Mouse (Mus musculus) embryo, embryonic 11.5 days (tissue): Measurements from ENCODE around the gene Dbf4.
A peak's percentile ranks its signal among the peaks of the same experiment; 100 is the strongest.

Source experiments
- DNase-seq: peaks from one replicate; pipeline ENCODE4 v3.0.0-alpha.2; 2012; ENCODE audit warnings: low read depth, low spot score

Dbf4 gene

GRCm38 (mm10) chr5:8422157-8422931, at the start of gene Dbf4, which contains the start of gene Slc25a40:
Dbf4 (minus strand) TSS chr5:8422716.
Slc25a40 (plus strand) TSS chr5:8422850.
- DNase-seq = peak; percentile 85

DNA sequence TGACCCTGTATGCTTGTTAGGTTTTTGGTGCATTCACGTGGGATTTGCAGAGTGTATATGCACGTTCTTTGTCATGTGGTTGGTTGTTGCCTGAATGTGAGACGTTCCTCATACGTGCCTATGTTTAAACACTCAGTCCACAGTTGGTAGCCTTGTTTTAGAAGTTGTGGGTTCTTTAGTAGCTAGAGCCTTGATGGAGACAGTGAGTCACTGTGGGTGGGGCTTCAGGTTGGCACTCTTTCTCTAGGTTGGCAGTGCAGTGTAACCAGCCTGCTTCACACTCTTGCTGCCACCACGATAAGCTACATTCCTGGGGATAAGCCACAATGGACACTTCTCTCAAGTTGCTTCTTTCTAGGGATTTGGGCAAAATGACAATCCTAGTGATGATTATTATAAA, 34.0 kb upstream of the Dbf4 start:
- no peak for DNase-seq

GRCm38 (mm10) chr5:8455565-8455964, 33.0 kb upstream of the Dbf4 start:
- DNase-seq = no peak

- DNase-seq = no peak
These were observed 16.6 kb upstream of the Dbf4 start for GRCm38 (mm10) chr5:8439095-8439494.

DNA sequence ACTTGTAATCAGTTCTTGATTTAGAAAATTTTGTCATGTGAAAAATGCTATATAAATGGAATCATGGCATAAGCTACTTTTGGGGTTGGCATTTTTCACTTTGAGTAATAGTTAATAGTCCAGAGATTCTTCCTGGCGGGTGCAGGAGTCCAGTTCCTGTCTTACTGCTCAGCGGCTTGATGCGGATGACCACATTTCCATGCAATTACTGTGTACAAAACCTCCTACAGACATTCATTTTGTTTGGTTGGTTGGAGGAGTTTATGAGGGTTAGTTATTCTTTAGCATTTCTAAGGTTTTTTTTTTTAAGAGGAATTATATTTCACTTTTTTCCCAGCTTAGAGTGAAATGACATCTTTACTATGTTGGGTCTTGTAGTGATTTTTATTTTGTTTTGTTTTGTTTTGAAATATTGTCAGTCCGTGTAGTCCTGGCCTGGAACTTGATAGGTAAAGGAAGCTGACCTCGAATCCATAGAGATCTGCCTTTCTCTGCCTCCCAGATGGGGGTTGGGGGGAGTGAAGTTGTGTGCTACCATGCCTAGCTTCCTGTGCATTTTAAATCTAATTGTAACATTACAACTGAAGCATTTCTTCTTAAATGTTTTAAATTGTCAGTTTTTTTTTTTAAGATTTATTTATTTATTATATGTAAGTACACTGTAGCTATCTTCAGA, 15.1 kb upstream of the Dbf4 start:
- no peak for DNase-seq

DNA sequence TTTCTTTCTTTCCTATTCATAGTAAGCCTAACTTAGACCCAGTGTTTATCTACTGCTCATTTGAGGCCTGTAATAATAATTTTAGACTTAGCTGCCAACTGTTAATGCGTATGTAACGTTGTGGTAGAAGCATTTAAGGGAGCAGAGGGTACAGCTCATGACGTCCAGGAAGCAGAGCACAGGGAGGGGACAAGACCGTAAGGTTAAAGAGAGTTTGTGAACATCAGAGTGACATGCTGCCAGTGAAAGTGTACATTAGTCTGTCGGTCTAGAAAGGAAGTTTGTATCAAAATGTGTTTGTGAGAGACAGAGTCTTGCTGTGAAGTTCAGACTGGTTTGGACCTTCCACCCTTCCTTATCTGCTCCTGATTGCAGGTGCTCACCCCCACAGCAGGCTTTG, 3.4 kb upstream of the Dbf4 start:
- DNase-seq = no peak

DNA sequence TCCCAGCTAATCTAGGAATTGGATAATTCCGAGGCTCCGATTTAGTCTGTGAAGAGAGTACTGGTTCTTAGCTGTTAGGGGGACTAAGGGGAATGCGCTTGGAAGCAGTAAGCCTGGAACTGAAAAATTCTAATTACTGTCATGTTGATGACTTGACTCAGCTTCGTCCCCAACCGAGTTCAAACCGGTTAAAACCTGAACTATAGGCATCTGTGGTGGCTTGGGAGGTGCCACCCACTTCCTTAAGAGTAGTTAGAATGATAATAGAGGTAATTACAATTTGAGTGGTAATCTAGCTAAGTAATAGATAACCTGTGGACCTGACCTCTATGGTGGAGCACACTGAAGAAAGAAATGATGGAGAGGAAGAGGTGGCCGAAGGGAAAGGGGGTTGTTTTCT, 1.6 kb upstream of the Dbf4 start:
- DNase-seq = no peak

GRCm38 (mm10) chr5:8422932-8423928, 714 bp upstream of the Dbf4 start:
- DNase-seq = no peak

DNA sequence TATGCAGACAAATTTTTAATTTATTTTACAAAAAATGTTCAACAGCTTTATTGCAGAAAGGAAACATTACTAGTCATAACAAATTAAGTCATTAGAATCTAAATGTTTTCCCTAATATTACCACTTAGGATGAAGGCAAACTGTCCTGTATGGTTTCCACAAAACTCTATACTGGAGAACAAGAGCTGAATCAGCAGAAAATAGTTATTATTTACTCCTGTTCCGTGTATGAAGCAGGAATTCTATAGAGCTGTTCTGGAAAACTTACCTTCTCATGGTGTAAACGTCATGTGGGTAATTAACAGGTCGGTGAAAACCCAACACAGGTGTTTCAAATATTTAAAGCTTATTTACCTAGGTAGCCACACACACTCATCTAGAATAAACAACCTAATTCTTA, 1.1 kb downstream of the Dbf4 start:
- no peak for DNase-seq

DNA sequence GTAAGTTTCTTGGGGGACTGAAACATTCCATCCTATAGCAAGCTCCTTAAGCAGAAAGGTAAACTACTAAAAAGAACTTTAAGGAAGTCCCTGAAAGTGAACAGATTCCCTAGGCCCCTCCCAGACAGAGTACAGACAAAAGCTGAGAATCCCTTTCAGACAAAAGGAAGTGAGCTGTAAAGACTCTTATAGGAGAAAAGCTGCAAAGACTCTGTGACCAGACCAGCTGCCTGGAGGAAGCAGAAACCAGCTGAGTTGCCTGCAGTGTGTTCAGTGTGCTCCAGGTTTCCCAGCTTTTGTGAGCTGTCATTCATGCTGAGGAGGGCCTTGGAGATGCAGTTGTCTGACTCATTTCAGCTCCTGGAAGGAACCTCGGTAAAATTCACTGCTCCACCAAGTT, 5.1 kb downstream of the Dbf4 start:
- no peak for DNase-seq

DNA sequence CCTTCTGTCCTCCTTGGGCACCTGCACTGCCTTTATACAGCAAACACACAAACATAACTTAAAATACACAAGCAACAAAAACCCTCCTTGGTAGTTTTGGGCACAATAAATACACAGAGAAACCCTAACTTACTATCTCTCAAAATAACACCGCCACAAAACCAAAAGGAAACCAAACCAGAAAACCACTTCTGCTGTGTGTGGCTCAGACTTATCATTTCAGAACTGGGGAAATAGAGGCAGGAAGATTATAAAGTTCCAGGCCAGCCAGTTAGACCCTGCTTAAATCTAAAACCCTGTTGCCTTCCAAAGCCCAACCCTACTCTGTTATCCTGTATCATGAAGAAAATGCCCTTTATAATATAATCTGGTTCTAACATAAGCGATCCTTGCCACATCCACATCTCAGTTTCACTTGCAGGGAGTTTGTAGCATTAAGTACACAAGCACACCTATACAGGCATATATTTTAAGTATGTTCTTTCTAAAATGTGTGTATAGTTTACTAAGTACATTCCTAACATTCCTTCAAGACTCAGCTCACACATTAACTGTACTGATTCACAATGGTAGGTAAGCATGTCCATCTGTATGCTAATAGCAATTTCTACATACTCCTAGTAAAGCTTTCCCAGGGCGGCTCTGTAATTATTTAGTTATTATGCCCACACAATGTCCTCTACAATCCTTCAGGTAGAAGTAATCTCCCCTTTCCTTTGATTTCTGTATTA, 5.7 kb downstream of the Dbf4 start:
- no peak for DNase-seq

- no peak for DNase-seq
These were observed 13.8 kb downstream of the Dbf4 start for GRCm38 (mm10) chr5:8408746-8409145.

DNA sequence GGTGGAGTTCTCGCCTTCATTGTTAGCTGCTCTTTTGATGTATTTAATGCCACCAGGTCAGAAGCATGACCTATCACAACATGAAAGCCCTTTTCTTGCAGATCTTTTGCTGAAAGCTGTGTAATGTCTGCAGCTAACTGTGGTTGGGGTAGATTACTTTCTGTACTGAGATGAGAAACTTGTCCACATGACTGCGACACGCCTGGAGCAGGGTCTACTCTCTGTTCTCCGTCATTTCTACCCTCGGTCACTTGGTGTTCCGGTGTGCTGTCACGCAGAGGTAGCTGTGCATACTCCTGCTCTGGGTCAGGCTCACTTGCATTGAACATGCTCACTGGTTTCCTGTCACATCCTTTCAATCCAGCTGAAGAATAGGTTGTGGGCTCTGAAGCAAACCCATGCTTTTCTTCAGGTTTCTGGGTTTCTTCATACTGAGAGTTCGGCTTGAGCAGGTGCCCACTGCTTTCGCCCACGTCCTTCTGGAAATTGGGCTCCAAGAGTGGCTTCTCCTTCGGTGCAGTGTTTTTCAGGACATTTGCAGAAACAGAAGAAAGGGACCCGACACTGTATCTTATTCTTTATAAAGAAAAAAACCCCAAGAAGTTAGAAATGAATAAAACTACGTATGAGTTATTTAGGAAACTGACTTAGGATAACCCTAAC, 24.8 kb downstream of the Dbf4 start:
- DNase-seq = no peak

DNA sequence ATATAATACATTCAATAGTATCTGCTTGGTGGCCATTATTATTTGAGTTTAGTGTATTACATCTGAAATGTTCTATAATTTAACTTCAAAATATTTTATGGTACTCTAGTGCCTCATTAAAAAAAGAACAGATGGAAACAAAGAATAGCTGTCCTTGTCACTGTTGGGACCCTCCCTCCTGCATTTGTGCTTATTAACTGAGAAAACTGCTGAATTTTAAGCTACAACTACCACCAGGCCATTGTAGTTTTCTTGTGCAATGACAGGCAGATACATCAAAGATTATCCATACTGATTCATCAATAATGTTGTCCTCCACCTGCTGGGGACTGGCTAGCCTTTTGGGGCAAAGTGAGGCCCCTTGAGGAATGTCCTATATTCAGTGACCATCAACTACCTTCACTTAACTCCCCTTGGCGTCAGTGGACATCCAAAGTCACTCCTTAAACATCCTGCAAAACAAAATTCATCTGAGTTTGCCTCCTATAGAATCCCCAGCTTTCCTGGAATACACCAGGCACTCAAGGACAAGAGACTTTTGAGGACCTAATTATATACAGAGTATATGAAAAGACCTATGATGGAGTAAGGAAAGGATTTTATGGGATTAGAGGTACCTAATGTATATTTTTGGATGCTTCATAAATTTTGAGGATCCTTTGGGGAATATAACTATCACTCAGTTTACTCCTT, 28.5 kb downstream of the Dbf4 start:
- no peak for DNase-seq

DNA sequence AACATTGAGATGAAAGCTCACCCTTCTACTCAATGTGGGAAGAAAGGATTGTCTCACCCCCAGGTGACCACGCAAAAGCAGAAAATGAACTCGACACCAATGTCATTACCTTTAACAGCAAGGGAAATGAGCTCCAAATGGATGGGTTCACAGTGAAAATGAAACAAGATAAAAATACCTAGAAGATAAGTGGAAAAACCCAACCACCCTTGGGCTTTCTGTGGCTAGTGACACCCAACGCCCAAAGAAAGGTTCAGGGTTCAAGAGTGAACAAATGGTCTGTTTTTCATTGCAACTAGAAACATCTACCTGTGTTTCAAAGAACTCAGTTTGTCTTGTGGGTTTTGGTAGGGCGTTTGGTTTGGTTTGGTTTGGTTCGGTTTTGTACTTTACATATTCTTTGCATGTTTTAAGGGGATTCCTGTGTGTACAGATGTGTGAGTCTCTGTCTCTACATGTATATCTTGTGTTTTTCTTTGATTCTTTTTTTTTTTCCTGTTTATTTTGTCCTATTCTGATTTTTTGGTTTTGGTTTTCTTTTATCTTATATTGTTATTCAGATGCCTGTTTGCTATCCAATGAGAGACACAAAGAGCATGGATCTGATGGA, 48.1 kb downstream of the Dbf4 start:
- DNase-seq = no peak

DNA sequence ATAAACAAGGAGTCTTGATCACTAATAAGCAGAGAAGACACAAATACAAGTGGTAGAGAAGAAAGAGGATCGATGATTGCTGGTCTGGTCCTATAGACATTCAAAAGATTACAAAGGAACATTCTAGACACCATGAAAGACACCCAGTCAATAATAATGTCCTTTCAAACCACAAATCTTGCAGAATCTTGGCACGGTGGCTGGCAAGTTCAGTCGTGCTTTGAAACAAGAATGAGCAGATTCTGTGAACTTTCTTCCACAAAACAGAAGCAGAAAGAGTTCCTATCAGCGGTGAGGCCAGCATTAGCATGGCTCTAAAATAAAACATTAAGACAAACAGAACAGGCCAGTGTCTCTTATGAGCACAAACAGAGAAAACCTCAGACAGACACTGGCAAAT, 49.1 kb downstream of the Dbf4 start:
- DNase-seq = no peak

DNA sequence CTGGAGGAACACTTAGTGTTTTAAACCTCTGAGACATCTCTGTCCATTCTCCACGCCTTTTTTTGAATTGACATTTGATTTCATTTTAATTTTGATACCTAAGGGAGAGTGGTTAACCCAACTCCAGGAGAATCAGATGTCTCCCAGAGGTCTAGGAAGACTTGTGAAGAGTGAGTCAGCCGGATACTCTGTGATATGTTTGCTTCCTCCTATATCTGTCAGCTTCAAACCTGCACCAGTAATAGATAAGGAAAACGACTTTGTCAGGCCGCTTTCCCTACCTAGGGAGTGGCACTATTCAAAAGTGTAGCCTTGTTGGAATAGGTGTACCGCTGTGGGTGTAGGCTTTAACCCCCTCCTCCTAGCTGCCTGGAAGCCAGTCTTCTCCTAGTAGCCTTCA, 53.7 kb downstream of the Dbf4 start:
- DNase-seq = no peak

- DNase-seq = no peak
These were observed 54.2 kb downstream of the Dbf4 start for GRCm38 (mm10) chr5:8368328-8368692.

- DNase-seq = peak; percentile 47
These were observed 54.7 kb downstream of the Dbf4 start, which contains the start of gene Adam22 for GRCm38 (mm10) chr5:8367614-8368327. Adam22 (minus strand) TSS chr5:8368160.
